Mouse (Mus musculus) ovary, adult 18-20 months (tissue): ENCODE data around the gene Rfx8.
A peak's percentile ranks its signal among the peaks of the same experiment; 100 is the strongest.

Experiments used
- DNase-seq: peaks from one replicate; pipeline ENCODE4 v3.0.0; 2022; ENCODE audit warnings: low spot score, mixed read lengths

The Rfx8 gene

DNA sequence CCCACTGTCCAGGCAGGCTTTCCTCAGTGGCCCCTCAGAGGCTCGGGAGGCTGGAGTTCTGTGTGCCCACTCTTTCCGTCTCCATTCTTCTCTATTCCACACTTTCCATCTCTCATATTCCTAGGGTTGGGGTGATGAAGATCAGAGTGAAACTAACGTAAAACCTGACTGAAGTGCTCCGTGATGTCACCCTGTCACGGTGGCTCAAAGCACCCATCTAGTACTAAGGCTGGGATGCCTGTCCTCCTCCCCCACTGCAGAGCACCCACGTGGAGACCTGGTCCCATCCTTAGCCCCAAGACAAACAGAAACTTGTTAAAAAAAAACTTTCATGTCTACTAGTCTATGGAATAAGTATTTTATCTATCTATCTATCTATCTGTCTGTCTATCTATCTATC, 14.1 kb upstream of the Rfx8 start:
- DNase-seq: no peak

DNA sequence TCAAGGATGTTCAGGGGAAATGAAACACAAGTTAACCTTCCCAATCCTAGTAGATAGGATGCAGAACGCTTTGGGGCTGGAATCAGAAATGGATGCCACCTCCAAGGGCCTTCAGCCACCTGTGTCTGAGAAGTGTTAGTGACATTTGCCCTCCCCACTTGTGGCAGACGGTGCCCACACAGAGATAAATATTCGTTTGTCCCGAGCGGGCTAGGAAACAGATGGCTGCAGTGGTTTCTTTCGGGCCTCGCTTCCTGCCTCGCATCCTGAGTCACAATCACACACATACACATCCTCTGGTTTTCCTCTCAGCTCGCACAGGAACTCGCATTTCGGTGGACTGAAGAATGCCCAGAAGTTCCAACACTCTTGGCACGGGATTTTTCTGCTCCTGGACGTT, 13.5 kb upstream of the Rfx8 start:
- no peak for DNase-seq

DNA sequence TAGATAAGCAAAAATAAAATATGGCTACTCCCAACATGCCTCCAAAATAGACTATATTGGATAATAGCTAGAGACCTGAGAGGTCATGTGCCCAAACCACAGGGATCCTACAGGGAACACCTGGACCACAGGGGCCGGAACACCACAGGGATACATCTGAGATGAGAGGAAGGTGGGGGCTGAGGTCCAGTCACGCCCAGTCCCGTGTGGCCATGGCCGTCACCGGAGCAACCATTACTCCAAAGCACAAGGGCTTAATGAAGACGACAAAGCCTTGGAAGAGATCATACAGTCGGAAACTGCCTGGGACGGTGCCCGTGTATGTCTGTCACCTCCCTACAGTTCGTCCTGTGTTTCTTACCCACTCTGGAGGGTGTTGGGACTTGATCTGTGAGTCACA, 13.1 kb upstream of the Rfx8 start:
- no peak for DNase-seq

DNA sequence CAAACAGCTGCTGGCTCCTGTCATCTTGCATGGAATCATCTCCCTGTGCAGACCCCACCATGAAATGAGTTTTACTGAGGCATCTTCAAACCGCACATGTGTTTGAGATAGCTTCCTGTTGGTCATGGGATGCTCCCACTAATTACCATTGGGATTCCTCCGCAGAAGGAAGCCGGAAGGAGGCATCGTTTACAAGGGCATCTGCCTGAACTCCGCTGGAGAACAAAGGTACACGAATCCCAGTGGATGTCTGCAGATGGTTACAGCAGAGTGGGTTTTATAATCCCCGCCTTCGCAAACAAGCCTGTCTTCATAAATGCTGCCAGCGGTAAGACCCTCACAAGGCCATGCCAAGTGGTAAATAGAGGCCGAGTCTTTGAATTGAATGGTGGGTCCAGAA, 11.3 kb upstream of the Rfx8 start:
- DNase-seq: no peak

DNA sequence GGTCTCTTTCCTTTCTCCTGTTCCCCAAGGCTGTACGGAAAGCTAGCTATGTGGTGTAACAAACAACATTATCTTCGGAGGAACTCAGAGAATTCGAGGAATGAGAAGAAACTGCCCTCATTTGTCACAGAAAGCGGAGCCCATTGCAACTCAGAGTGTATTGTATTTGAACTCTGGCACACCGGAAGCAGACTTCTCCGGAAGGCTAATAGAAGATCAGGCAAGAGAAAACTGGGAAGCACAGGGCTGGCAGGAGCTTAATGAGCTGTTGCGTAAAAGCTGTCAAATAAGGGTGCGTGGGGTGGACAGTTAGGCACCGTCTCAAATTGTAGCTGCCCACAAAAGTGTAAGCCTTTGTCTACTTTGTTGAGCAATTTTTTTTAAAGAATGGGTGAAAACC, 10.7 kb upstream of the Rfx8 start:
- DNase-seq: no peak

DNA sequence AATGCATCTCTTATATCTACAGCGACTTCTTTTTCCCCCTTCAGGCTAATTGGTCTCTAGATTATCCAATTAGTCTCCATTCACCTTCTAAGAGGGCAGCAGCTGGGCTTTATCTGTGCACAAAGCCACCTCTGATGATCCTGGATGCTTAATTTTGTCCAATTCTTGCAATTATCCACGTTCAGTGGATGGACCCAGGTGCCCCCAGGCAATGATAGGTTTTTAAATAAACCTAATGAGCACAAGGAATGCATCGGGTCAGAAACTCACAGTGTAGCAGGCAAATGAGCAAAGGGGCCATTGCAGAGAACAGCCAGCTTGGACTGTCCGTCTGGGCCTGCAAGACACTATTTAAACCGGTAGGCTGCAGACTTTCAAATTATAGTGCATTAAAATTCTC, 10.1 kb upstream of the Rfx8 start:
- no peak for DNase-seq

DNA sequence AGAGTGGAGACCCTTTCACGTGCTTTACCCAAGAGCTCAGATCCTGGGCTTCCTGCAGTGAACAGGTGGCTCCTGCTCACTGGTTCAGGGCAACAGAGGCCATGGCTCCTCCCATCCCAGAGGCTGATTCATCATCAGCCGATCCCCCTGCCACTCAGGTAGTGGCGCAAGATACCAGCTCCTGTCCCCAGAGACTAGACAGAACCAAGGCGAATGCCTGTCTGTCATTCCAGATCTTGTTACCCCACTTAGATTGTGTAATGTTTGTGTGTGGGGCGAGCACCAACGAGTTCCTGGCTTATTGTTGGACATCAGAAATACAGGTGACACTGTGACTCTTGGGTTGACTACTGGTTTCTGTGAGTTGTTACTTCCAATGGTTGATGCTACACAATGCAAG, 9.1 kb upstream of the Rfx8 start:
- DNase-seq: no peak

DNA sequence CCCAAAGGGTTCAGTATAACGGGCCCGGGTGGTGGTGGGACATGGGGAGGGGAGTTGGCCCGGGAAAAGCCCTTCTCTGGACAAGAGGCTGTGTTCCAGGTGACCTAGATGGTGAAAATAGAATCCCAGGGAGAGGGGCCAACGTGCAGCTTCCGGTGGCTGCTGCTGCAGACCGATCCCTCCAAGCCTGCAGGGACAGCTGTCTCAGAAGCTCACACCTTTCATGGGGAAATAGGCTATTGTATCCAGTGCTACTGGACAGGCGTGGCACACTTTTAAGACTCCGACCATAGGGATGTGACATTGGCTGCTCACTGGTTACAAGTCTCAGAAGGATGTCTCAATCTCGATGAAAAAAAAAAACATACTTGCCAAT, 542 bp upstream of the Rfx8 start:
- no peak for DNase-seq

DNA sequence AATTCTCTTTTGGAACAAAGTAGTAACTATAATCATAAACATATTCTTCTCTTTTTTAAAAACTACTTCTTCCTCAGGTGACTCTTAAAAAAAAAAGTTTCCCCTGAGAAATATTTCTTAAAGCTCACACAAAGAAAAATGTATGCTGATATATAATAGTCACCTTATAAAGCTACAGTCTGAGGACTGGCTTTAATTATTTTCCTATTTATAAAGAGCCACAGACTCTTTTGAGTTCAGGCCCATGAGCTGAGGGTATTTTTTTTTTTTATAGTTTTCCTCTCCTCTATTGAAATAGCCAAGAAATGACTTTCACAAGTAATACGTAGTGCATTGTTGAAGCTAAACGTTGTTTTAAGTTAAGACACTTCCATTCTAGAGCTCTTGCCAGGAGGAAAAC, 611 bp downstream of the Rfx8 start:
- no peak for DNase-seq

DNA sequence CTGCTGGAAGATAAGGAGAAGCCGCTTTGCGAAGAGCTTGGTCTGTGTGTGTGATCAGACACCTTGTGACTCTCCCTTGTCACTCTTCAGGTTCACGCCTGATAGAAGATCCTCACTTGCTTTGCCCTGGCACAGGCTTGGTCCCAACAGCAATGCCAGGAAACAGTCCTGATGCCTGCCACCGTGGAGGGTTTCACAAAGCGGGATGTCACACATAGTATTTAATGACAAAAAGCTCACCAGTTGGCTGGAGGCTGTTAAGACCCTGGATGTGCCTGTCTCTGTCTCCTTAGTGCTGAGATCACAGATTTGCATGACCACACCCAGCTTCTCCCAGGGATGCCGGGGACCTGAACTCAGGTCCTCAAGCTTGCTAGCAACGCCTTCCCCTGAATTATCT, 5.2 kb downstream of the Rfx8 start:
- no peak for DNase-seq

DNA sequence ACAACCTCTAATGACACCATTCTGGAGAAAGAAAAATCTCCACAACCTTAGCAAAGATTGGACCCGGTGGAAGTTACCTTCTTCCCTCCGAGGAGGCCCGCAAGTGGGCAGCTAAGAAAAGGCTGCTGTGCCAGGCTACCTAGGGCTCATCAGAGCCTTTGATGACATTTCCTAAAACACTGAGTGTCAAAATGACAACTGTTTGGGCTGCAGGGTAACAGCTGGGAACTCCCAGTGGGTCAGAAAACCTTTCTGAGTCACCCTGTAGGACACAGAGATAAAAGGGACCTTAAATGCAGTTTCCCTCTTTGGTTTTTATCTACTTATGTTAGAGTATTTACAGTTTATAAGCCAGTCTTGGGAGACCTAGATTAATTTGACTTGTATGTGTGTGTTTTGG, 6.1 kb downstream of the Rfx8 start:
- no peak for DNase-seq

DNA sequence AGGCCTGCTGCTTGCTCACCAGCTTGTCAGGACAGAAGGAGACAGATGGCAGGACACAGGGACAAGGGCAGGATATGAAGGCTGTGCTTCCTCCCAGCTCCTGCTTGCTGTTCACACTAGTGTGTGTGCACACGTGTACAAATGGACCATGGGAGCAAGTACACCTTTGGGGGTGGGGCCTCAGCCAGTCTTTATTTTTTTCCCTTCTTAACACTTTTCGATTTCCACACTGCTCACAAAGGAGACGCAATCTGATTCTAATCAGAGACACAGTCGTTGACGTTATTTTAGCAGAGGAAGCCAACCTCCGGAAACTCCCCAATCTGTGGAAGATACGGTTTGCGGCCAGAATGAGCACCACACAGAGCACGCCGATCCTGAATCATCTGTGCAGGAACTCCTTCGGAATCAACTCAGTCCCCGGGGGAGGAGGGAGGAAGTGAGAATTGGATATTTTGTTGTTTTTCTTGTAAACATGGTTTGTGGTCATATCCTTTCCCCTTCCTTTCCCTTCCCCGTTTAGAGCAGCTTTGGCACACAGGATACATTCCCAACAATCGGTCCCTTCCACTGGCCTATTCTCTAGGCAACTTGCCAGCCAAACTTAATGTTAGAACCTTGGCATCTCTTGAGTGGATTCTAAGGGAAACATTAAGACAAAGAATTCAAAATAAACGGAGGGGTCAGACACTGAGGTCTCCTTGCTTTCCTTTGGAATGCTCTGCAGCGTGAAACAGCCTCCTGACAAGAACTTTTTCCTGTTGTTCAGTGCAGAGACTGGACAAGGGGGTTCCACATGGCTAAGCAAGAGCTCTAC, 6.7 kb downstream of the Rfx8 start:
- peak; percentile 60 for DNase-seq

DNA sequence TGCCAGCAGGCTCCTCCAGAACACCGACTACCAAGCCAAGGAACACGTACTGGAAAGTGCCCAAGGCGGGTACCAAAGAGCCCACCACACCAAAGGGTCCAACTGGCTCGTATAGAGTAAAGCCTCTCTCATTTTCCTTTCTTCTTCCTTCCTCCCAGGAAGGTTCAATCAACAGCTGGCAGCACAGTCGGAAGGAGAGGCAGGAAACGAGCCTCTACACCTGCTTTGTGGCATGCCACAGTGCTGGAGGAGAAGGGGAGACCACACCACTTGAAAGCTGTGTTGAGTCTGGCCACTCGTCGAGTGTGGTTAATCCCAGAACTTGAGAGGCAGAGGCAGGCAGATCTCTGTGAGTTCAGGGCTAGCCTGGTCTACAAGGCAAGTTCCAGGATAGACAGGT, 7.5 kb downstream of the Rfx8 start:
- no peak for DNase-seq

DNA sequence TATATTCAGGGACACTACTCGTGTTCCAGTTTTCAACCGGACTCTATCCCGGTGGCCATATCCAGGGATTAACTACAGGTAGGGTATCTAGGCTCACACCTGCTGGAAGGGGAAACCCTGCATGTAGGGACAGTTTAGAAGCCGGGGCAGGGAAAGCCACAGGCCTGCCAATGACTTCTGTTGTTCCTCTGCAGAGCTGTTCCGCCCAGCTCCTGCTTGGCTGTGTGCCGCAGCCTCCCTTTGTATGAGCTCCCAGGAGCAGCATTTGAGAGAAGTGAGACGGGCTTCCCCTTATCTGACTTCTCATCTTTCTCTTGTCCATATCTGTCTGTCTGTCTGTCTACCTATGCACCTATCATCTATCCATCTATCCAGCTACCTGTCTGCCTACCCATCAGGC, 8.5 kb downstream of the Rfx8 start:
- no peak for DNase-seq

DNA sequence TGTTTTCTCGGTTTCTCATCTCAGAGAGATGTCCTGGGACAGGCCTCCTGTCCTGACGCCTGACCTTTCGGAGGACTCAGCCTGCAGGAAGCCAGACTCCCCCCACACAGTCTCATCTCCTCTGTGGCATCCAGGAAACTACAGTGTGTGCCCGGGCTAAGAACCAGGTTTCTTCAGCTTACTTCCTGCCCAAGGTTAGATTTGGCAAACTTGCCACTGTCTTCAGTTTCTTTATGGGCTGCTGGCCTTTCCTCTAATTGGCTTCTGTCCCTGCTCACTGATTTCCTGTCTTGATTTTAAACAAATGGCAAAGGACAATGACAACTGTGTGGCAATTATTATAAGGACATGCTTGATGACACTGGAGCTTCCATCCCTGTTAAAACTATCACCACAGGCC, 10.2 kb downstream of the Rfx8 start:
- no peak for DNase-seq

DNA sequence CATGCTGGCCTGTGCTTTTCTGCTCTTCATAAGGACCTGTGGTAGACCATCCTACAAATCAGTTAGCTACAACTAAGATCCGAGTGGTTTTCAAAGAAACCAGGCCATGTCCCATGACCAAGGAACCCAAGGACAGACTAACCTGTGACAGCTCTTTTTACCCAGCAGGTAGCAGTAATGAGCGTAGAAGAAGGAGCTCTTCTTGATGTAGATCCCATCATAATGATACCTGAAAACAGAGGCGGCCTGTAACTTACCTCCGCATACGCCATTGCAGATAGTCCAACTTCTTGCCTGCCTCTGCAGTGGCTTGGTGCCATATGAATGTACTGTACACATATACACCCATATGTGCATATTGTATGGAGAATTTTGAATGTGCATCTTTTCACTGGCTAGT, 10.8 kb downstream of the Rfx8 start:
- DNase-seq: no peak

DNA sequence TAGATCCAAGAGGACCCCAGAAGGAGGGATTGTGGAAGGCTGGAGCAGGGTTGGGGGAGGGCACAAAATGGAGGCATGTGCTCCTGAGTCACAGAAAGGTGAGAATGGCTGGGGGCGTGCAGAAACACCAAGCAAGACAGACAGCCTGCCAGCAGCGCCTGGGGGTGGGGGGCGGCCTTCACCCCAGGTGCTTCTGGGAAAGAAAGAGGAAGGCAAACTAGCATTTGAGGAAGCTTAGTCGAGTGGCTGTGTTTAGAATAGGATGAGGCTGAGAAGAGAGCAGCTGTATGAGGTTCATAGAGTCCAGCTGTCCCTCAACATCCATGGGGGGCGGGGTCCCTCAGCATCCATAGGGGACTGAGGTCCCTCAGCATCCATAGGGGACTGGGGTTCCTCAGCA, 12.0 kb downstream of the Rfx8 start:
- no peak for DNase-seq

DNA sequence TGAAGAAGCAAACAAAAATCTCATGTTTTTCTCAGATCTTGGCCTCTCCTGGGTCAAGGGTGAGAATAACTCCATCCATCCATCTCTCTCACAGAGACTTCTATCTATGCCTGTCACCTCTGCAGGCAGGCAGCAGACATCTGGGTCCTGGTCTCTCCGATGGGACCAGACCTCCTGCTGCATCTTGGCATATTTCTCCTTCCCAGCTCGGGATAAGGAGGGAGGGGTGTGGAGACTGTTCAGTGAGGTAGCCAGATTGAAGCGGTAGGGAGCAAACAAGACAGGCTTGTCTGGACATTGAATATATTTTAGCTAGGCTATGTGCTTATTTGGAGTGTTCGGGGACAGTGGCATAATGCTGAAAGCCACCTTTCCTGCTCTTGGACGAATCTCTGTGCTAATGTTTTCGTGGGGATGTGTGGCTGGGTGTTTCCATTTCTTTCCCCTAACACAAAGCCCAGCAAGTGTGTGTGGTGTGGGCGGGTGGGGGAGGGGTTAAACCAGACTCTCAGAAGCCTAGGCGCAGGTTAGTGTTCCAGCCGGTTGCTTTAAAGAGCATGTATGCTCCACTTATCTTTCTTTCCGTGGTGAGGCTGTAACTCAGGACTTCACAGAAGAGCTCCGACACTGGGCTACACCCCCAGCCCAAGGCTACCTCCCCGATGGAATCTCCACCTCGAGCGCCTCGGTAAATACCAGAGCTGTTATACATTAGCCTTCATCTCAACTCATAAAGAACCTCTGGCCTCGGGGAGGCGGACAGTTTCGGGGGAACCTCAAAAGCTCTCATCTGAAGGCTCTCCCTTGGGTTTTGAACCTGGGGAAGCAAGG, 18.4 kb downstream of the Rfx8 start:
- no peak for DNase-seq

DNA sequence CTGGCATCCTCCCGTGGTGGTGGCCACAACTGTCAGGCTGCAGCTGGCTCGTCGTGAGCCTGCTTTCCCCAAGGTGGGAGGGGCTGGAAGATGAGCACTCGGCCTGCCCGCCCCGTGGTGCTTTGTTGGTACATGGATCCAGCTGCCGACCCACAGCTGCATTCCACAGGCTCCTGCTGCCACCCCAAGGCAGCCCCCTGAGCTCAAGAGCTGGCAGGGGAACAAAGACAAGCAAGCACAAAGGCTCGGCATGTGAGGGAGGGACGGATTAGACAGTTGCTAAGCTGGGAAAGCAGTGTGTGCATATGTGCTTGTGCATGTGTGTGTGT, 19.6 kb downstream of the Rfx8 start:
- no peak for DNase-seq

DNA sequence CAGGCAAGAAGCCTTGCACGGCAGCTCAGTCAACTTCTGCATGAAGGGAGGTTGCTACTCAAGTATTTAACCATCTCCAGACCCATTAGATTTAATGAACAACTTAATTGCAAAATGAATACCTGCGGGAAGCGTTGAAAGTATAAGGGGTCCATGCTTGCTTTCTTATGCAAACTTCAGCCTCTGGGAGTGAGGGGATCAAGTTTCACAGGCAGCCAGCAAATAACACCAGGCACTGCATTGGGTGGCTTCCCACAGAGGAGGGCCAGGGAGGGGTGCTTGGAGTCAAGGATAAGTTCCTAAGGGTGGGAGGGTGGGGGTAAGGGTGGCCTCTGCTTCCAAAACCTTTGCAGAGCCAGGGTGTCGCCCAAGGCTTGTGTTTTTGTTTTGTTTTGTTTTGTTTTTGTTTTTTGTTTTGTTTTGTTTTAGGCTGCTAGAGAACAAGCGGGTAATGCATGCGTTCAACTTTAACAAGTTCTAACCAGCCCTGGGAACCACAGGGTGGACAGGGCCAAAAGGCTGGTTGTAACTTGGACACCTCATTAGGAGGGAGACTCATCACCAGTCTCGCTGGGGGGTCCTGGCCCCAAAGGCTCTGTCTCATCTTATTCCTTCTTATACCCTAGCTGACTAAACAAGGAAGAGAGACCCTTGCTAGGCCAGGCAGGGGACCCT, 20.1 kb downstream of the Rfx8 start:
- DNase-seq: no peak

DNA sequence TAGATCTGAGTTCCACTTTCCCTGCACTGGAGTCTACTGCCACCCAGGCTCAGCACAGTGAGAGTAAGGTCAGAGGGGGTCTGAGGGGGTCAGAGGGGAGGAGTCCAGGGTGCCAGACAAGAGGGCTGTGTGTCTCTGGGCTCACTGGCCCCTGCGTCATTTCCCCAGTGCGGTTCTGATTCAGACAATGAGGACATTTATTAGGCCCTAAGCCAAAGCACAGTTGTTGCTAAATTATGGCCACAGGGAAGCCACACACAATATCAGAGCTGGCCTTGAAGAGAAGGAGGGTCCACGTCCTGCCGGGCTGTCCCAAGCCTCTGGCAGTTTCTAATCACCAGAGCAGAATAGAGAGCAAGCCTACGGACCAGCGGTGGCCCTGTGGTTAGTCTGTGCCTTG, 22.3 kb downstream of the Rfx8 start:
- no peak for DNase-seq

DNA sequence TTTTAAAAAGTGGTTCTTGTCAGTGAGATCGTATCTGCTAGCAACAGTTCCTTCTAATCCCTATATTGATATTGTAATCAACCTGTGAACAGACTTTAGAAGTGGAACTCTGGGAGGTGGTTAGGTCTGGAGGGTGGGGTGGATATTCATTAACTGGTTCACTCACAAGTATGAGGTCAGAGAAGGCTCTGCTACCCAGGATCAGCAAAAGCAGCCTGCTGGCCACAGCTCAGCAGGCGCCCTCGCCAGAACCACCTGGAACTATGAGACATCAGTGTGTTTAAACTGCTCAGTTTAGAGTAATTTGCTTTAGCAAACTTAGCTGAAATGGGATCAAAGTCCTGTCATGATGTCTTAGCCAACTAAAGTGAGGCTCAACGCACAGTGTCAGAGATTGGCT, 25.6 kb downstream of the Rfx8 start:
- DNase-seq: no peak

DNA sequence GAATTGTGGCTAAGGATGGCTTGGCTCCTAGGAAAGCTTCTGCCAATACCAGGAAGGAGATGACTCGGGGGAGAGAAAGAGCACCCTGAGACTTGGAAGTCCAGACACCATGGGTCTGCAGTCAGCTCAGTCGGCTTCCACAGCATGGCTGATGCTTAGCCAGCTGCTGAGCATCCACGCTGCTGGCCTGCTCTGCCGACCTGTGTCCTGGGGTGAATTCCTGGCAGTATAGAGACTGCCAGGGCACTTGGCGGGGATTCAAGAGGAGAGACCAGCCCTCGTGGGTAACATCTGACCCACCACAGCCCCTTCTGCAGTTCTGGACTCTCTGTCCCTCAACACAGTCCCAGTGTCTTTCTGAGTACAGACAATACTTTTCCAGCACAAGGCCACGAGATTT, 26.0 kb downstream of the Rfx8 start:
- no peak for DNase-seq
